Mouse (Mus musculus) layer of hippocampus, adult 2 months (tissue): ENCODE results near the gene Rhox7b. TPM values are rescaled to one million over a fixed set of nuclear protein-coding genes. Genes with fewer than 3 reads are reported as not detected.
"Not testable (repeated sequence)": the region's sequence is repeated elsewhere in the genome, so short reads cannot be mapped to it uniquely, and the experiment has no call there.

ENCODE experiments used
- DNase-seq, 2 experiments: peaks; one replicate each; pipeline ENCODE4 v3.0.0; 2022; ENCODE audit warnings: low spot score in 2 of 2
- H3K27ac ChIP-seq: fragments of 200-600 bp; 2 replicates; pipeline ENCODE4 v1.8.1; 2022
- H3K4me3 ChIP-seq: fragments of 200-600 bp; 2 replicates; pipeline ENCODE4 v1.8.1; 2022; ENCODE audit warnings: mild to moderate bottlenecking
- CTCF ChIP-seq: fragments of 200-600 bp; conservative IDR thresholded peaks from 2 replicates; pipeline ENCODE4 v1.8.1; 2022; ENCODE audit warnings: antibody characterized with exemption, mild to moderate bottlenecking, moderate library complexity
- long read RNA-seq, 2 experiments: library from polyadenylated mRNA; stranded (forward); transcript quantifications; one replicate each; pipeline ENCODE4 v2.0.0; 2021; ENCODE audit warnings: borderline mapping rate in 2 of 2
- total RNA-seq, 2 experiments: library from RNA; stranded (reverse); gene quantifications; 2 replicates each; pipeline ENCODE4 v1.2.3; 2021

The Rhox7b gene
- total RNA-seq, result not detected
- long read RNA-seq, experiment 1, result 0 reads
- long read RNA-seq, experiment 2, result 0 reads

DNA sequence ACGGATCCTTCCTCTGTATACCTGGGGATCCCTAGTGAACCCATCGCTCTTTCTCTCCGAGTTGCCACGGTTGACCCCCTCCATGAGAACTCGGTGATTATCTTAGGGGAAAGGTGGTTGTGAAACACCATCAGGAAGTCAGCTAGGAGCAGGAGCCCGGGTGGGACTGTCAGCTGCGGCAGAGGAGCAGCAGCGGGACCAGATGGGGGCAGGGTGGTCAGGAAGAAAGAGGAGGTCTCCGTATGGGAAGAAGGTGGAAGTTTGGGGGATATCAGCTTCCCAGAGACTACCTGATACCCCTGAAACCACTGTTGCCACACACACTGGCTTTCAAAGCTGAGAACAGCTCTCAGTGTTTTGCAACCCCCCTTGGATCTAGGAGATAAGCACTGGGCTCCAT is at the start of gene Rhox7b:
TSS of gene Rhox7b (minus strand) at position 101 of the 400 bp plus-strand sequence.
- not testable (repeated sequence) for H3K27ac ChIP-seq, DNase-seq, H3K4me3 ChIP-seq

DNA sequence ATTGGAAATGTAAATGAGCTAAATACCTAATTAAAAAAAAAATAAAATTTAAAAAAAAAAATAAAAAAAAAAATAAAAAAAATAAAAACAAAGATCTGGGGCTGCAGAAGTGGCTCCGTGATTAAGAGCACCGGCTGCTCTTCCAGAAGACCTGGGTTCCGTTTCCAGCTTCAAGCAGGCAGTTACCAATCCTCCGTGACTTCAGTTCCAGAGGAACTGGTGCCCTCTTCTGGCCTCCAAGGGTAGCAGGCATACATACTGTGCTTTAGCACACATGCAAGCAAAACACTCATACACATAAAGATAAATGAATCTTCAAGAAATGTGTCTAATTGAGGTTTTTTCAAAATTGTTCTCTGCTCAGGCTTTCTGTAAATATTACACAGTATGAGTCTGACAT is 19.3 kb upstream of the Rhox7b start:
- H3K4me3 ChIP-seq, result no peak overlapping the region
- TF ChIP-seq CTCF, result no peak; the same call in 1 of the 2 replicates
- DNase-seq, result no peak
- H3K27ac ChIP-seq, result no peak overlapping the region

DNA sequence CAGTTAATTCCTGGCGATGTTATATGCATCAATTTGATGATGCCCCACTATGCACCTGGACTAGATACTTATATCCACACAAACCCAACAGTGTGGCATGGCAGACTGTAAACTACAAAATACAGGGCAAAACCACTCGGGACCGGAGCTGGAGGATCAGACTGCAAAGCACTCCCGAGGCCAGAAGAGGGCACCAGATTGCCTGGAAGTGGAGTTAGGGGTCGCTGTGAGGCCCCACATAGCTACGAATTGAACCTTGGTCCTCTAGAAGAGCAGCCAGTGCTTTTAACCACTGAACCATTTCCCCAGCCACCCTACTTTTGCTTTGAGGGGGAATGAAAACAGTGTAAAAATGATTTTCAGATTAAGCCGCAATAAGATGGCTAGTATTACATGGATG is 11.5 kb upstream of the Rhox7b start:
- DNase-seq, result no peak
- Histone ChIP-seq H3K27ac (no peak overlapping the region), H3K4me3 (no peak overlapping the region)
- peak; percentile 54 for TF ChIP-seq CTCF

DNA sequence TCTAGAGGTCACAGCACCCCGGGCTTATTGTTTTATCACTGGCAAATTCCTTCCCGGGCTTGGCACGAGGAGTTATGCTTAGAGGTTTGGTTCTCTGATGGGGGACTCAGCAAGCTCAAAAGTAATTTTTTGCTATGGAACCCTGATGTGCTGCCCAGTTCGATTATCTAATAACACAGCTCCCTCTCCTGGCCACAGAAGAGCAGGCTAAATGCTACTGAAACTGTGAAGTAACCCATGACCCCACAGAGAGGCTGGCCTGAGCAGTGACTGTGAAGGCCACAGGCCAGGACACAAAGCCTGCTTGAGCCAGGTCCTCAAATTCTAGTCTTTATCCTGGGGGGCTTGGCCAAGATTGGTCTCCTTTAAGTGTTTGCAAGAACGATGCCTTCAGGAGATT is 6.7 kb upstream of the Rhox7b start:
- peak; percentile 59 for TF ChIP-seq CTCF
- no peak overlapping the region for H3K4me3 ChIP-seq
- no peak for DNase-seq
- no peak overlapping the region for H3K27ac ChIP-seq

DNA sequence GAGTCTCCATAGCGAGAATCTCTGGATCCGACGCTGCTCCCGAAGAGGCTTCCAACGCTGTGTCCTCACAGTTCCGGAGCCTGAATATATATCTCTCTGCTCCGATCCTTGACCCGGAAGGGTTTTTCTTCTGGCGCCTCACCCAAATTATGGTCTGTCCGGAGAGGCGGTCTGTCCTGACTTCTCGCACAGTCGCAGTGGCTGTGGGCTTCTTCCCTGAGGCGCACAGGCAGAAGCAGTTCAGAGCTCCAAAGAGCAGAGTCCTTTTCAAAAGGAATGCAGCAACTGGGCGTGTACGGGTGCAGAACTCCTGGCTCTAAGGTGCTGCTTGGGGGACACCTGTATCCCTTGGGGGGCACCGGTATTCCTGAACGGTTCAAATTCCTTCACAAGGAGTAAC is 4.6 kb upstream of the Rhox7b start, which contains the start of gene Rhox9:
TSS of gene Rhox9 (minus strand) at position 101 of the 400 bp plus-strand sequence.
- not testable (repeated sequence) for H3K27ac ChIP-seq, H3K4me3 ChIP-seq, DNase-seq

DNA sequence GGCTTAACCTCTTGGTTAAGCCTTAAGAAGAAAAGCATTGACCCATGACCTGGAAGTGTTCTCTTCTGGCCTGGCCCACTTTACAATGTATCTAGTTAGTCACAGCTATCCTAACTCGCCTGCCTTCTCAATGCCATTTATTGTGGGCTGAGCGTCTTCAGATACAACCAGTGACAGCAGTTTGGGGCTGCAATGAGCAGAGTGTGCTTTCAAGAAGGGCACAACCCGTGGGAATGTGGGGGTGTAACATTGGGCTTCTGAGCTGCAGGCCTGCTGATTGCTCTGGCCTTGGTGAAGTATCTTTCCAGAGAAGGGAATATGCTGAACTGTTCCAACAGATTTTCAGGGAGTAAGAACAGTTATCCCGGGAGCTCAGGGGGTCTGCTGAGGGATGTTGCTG is 18.2 kb downstream of the Rhox7b start, which contains the start of gene Rhox8:
TSS of gene Rhox8 (minus strand) at position 101 of the 400 bp plus-strand sequence.
- DNase-seq, result no peak
- Histone ChIP-seq H3K27ac (no peak within 1 kb of the TSS), H3K4me3 (no peak within 1 kb of the TSS)
- no peak for TF ChIP-seq CTCF

DNA sequence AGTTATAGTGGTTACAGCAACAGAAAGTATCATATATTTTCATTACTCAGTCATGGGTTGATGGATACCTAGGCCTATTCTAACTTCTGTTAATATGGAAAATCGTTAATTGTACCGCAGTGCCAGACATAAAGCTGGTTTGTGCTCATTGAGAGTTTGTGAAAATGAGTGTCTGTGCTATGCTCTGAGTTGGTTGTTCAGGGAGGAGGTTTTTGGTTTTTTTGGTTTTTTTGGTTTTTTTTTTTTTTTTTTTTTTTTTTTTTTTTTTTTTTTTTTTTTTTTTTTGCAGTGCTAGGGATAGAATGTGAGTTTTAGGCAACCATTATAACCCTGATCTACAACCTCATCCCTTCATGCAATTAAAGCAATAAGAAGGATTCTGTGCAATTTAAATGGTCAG is 25.4 kb downstream of the Rhox7b start:
- Histone ChIP-seq H3K4me3 (no peak overlapping the region), H3K27ac (no peak overlapping the region)
- DNase-seq, result no peak
- TF ChIP-seq CTCF, result no peak

Other genes with a start within 250 kb of the Rhox7b start
- gene Rhox4g, start 245.9 kb downstream of the Rhox7b start, total RNA-seq, result not detected
- not detected for gene Rhox3h, start 228.5 kb downstream of the Rhox7b start, total RNA-seq
- not detected for gene Rhox2h, start 224.0 kb downstream of the Rhox7b start, total RNA-seq
- gene Rhox5, start 92.4 kb downstream of the Rhox7b start, total RNA-seq, result not detected
- not detected for gene Rhox6, start 70.3 kb downstream of the Rhox7b start, total RNA-seq
- not detected for gene Rhox7a, start 65.5 kb downstream of the Rhox7b start, total RNA-seq
- gene Rhox8, start 18.3 kb downstream of the Rhox7b start, total RNA-seq, result not detected
- gene Rhox9, start 4.5 kb upstream of the Rhox7b start, total RNA-seq, result not detected
- not detected for gene Btg1-ps1, start 121.6 kb upstream of the Rhox7b start, total RNA-seq
- not detected for gene Btg1-ps2, start 145.9 kb upstream of the Rhox7b start, total RNA-seq
- gene Rhox10, start 169.2 kb upstream of the Rhox7b start, total RNA-seq, result not detected
- gene Rhox11, start 187.9 kb upstream of the Rhox7b start, total RNA-seq, result not detected
- not detected for gene Rhox12, start 213.7 kb upstream of the Rhox7b start, total RNA-seq
- gene Rhox13, start 224.0 kb upstream of the Rhox7b start, total RNA-seq, result not detected